Mouse (Mus musculus) myocyte (in vitro differentiated cells): ENCODE data around the gene Llgl1.

Experiments used
- CEBPB ChIP-seq: IDR thresholded peaks from 2 replicates; pipeline ENCODE4 v1.6.1; 2011; ENCODE audit warnings: mild to moderate bottlenecking, moderate library complexity; ENCODE audit not compliant: poor library complexity, insufficient read depth, severe bottlenecking
- MAX ChIP-seq: IDR thresholded peaks from one replicate; pipeline ENCODE4 v1.6.1; 2011; ENCODE audit warnings: low read depth, mild to moderate bottlenecking, control low read depth
- MYOD1 ChIP-seq, 3 experiments: IDR thresholded peaks; one replicate each; pipeline ENCODE4 v1.6.1; 2011; ENCODE audit warnings: control low read depth in 2 of 3, low read depth in 2 of 3, mild to moderate bottlenecking in 2 of 3, moderate library complexity in 1 of 3; ENCODE audit not compliant: insufficient read length in 2 of 3, control insufficient read depth in 1 of 3
- MYOG ChIP-seq, 3 experiments: IDR thresholded peaks; one replicate each; pipeline ENCODE4 v1.6.1; 2011; ENCODE audit warnings: control low read depth in 2 of 3, low read depth in 2 of 3, mild to moderate bottlenecking in 2 of 3; ENCODE audit not compliant: insufficient read length in 2 of 3, control insufficient read depth in 1 of 3, insufficient read depth in 1 of 3
- POLR2A ChIP-seq: IDR thresholded peaks from one replicate; pipeline ENCODE4 v1.6.1; 2011; ENCODE audit warnings: low read depth, mild to moderate bottlenecking, control low read depth, moderate library complexity; ENCODE audit not compliant: insufficient read length
- POLR2AphosphoS2 ChIP-seq: IDR thresholded peaks from one replicate; pipeline ENCODE4 v1.6.1; 2011; ENCODE audit warnings: low read depth, control low read depth; ENCODE audit not compliant: insufficient read length
- TCF12 ChIP-seq: IDR thresholded peaks from one replicate; pipeline ENCODE4 v1.6.1; 2011; ENCODE audit warnings: mild to moderate bottlenecking, control low read depth; ENCODE audit not compliant: poor library complexity, insufficient read depth, severe bottlenecking
- TCF3 ChIP-seq: IDR thresholded peaks from one replicate; pipeline ENCODE4 v1.6.1; 2011; ENCODE audit warnings: low read depth, control low read depth; ENCODE audit not compliant: insufficient read length
- USF1 ChIP-seq: IDR thresholded peaks from one replicate; pipeline ENCODE4 v1.6.1; 2011; ENCODE audit warnings: low read depth, mild to moderate bottlenecking, control low read depth, moderate library complexity

- no peak for TF ChIP-seq MAX
- peak in 1 of 3 experiments; percentile 15 for TF ChIP-seq MYOD1 (IDR thresholded peaks at IDR 0.05; ENCODE audit: control insufficient read depth in 1 of 3, insufficient read length in 2 of 3, low read depth in 2 of 3)
- TF ChIP-seq POLR2A, result no peak
- TF ChIP-seq TCF12, result no peak
- peak in 1 of 3 experiments; percentile 69 for TF ChIP-seq MYOG (IDR thresholded peaks at IDR 0.05; ENCODE audit: control insufficient read depth in 1 of 3, insufficient read depth in 1 of 3, insufficient read length in 2 of 3, low read depth in 2 of 3)
- no peak for TF ChIP-seq TCF3
- no peak for TF ChIP-seq USF1
- TF ChIP-seq CEBPB, result no peak
- peak; percentile 8 for TF ChIP-seq POLR2AphosphoS2
Observed at GRCm38 (mm10) chr11:60734206-60734605, 34.7 kb downstream of the Llgl1 start.
